Mouse (Mus musculus) layer of hippocampus, postnatal 14 days (tissue): ENCODE measurements around the gene Spata17. TPM values are rescaled to one million over a fixed set of nuclear protein-coding genes. Genes with fewer than 3 reads are reported as not detected.
"Not testable (repeated sequence)": the region's sequence is repeated elsewhere in the genome, so short reads cannot be mapped to it uniquely, and the experiment has no call there.

Experiments used
- DNase-seq, 2 experiments: peaks; one replicate each; pipeline ENCODE4 v3.0.0; 2021 to 2022; ENCODE audit warnings: low spot score in 2 of 2, mixed read lengths in 1 of 2
- total RNA-seq, 2 experiments: library from RNA; stranded (reverse); gene quantifications; 2 replicates each; pipeline ENCODE4 v1.2.3; 2021

The Spata17 gene
- total RNA-seq, 2 experiments from 2014 or later, result 0.76 to 1.4 TPM

DNA sequence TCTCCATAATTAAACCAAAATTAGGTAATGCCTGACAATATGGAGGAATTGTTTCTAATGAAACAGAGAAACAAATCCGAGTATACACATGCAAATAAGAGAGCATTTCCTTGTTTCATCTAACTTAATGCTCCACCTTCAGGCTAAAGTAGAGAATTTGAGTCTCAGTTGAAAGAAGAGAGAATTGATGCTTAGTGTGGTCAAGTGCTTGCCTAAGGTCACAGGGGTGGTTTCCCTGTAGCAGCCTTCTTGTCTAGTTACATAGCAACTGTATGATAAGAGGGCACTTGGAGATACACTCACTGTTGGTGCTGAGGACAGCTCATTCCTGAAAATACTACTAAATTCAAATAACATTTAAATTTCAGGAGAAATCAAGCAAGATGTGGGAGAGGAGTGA lies 36.7 kb downstream of the Spata17 start:
- DNase-seq, result no peak

- DNase-seq, result no peak
These were observed 39.3 kb downstream of the Spata17 start for GRCm38 (mm10) chr1:187175991-187176390.

GRCm38 (mm10) chr1:187170361-187170760 lies 44.9 kb downstream of the Spata17 start:
- no peak for DNase-seq

DNA sequence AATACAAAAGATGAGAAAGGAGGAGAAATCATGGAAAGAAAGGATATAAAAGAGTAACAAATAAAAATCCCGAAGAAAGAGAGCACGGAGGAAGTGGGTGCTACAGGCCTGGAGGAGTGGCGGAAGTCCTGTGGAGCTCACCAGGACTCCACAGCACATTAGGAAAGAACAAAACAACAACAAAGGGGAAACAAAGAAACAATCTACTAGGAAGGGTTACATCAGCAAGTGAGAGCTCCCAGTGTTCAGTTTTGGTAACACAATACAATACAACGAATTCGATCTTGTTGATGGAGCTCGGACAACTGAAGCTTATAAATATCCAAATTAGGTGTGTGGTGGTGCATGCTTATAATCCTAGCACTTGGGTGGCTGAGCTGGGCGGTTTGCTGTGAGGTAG lies 45.6 kb downstream of the Spata17 start:
- DNase-seq, result no peak

DNA sequence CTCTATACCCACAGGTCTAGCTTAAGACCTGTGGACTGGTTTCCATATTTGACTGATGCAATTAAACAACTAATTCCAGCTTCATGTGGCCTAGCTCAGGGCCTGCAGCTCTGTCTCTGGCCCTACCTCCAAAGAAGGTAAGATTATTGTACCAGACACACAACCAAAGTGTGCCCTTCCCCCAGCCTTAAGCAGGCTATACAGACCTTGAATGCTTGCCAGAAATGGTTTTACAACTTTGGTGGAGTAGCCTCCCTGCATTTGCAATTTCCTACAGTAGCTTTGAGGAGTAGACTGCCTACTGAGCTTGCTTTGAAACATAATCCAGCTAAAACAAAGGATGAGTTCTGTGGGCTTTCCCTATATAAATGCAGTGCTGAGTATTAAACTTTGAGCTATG lies 51.7 kb downstream of the Spata17 start:
- DNase-seq, result no peak

- no peak for DNase-seq
These were observed 59.6 kb downstream of the Spata17 start for GRCm38 (mm10) chr1:187155658-187156057.

DNA sequence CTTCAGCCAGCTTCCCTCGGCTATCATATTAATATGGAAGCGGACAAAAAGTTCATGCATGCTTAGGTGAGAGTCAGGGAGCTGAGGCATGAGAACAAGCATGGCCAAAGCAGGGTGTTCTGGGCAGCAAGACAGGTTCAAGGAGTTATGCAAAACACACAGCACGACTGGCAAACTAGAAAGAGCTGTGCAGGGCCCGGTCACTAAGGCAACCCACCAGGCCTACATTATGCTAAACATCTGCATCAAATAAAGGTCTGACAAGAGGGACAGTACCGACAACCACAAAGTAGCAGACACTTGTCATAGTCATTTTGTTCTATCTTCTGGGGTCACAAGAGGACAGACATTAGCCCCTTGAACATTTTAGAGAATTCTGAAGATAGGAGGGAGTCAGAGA lies 61.6 kb downstream of the Spata17 start:
- DNase-seq, result no peak

- no peak for DNase-seq
These were observed 62.7 kb downstream of the Spata17 start for GRCm38 (mm10) chr1:187152571-187152970.

GRCm38 (mm10) chr1:187142984-187143383 lies 72.3 kb downstream of the Spata17 start:
- no peak for DNase-seq

GRCm38 (mm10) chr1:187137426-187137825 lies 77.8 kb downstream of the Spata17 start:
- DNase-seq, result peak; percentile 42 to 75

- DNase-seq, result no peak
These were observed 79.4 kb downstream of the Spata17 start for GRCm38 (mm10) chr1:187135887-187136286.

GRCm38 (mm10) chr1:187133841-187134240 lies 81.4 kb downstream of the Spata17 start:
- no peak for DNase-seq

GRCm38 (mm10) chr1:187132348-187132747 lies 82.9 kb downstream of the Spata17 start:
- DNase-seq, result peak in 1 of 2 experiments; percentile 55

DNA sequence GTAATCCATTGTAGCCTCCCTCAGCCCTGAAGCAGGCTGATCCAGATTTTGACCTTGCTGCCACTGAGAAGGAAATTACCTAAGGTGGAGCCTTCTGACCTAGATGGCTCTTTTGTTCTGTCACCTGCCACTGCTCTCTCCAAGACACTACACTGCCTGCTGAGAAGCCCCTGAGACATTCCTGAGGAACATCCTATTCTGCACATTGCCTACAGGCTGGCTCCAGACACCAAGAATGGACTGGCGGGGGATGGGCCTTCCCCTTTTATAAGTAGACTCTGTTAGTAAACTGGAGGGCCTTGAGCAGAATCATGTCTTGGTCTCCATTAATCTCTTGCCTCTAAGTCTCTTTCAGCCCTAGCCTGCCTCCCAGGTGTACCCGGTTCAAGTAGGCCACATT lies 87.7 kb downstream of the Spata17 start:
- not testable (repeated sequence) for DNase-seq

- DNase-seq, result no peak
These were observed 89.5 kb downstream of the Spata17 start for GRCm38 (mm10) chr1:187125733-187126132.

- no peak for DNase-seq
These were observed 90.3 kb downstream of the Spata17 start for GRCm38 (mm10) chr1:187124967-187125366.

DNA sequence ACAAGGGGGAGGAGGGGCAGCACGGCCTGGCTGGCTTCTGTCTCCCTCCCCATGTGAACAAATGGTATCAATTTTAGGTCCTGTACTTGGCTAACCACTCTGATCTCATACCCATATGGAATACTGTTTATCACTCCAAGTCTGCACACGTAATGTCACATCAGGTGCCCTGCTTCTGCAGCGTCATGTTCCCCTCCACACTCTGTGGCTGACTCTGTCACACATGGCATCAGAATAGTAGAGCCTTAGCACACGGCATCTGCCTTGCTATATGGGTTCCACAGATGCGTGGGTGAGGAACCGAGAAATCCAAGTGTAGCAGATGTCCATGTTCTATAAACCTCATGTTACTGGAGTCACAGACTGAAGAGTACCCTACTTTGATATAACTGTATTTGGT lies 96.0 kb downstream of the Spata17 start:
- peak; percentile 28 to 73 for DNase-seq

DNA sequence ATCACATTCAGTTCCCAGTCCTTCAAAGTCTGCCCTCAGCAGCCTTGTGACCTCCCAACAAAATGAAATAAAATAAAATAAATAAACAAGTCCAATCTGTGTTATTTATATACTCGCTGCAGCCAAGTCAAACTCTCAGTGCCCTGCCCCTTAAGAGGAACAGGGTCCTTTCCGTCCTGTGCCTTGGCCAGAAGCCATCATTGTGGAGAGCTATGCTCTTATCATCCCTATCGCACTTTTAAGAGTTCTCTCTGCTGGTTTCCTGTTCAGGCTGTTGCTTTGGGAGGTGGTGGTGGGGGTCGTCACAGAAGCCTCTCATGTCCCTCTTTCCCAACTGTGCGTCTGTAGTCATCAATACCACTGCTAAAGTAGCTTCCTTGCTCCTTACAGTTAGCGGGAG lies 97.2 kb downstream of the Spata17 start:
- DNase-seq, result no peak

DNA sequence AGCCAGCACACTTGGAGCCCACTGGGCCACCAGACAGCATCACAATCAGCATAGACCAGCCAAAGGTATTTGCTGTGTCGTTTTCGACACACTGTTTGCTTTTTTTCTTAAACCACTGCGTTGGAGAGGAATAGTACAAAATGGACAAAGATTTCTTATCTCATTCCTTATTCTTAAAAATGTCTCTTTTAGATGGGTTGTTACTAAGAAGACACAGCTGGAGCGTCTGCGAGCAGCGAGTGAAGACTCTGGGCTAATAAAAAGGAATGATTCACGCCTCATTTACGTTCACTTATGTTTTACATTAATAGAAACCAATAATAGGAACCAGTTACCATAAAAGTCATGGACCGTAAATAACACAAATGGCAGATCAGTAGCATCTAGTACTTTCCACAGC lies 101.5 kb downstream of the Spata17 start:
- DNase-seq, result no peak

DNA sequence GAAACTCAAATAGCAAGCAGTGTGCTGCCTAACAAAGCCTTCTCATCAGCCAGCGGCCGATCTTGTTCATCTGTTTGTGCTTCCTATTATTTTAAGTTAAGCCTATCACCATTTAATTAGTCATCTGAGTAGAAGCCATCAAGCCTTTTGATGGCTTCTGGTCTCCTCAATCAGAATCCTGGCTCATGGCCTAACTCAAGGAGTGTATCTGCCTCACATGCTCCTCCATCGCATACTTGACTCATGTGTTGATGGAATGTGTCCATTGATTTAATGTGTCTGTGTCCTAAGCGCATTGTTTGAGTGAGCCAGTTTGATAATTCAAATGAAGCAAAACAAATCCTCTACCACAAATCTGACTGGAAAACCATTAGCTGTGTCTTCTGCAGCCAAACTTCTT lies 113.1 kb downstream of the Spata17 start:
- no peak for DNase-seq

DNA sequence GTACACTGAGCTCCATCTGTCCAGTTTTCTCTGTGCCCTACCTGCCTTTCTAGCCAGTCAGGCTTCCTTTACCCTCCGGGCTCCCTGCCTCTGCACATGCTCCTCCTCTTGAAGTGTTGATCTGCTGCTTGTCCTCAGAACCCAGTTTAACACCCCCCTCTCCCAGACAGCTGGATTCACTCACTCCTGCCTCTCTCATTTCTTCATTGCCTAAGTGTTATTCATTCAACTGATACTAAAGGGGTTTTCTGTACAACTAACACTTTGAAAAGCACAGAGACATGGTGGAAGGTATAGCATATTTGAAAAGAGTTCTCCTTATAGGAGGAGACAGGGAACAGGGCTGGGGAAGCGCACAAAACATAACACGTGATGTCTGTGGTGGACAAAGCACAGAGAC lies 114.1 kb downstream of the Spata17 start:
- DNase-seq, result no peak

DNA sequence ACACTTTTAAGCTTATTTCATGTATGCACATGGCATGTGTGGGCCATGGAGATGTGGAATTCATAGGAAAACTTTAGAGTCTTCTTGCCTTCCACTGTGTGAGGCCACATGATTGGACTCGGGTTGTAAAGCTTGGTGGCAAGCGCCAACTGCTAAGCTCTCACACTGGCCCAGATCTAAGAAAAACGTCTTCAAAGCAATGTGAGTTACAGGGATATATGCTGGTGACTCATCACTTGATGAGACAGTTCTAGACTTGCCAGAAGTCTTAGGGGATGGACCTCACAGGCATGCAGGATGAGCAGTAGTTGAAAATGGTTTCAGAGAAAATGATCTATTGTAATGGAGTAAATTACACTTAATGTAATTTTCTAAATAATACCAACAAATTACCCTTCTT lies 114.6 kb downstream of the Spata17 start:
- DNase-seq, result no peak

DNA sequence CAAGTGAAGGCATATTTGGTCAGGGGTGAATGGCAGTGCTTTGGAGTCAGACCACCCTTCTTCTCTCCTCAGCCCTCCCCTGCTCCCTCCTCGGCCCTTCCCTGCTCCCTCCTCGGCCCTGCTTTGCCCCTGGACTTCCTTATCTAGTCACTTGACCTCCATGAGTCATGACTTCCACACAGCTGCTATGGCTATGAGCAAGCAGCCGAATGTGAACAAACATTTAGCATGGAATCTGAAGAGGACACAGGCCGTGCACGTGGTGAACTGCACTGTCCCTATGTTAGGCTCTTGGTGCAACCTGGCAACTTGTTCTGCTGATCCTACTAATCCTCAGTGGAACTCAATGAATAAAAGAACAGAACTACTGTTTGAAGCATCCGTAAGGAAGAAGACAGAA lies 117.0 kb downstream of the Spata17 start:
- no peak for DNase-seq

DNA sequence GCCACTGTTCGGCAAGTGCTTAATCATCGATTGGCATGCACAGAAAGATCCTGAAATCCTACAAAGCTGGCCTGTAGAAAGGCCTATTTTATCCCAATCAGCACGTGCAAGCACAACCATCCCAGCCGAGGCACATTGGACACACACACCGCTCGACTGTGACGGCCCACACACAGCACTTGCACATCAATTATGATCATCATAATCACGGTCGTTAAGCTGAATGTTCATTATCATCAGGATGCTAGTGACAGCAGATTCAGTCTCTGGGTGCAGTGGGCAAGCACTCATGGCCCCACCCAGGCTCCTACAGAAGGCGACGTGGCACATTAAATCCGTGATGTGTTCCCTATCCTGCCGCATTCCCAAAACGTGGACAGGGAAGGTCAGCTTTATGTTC lies 122.7 kb downstream of the Spata17 start:
- no peak for DNase-seq
